Mouse (Mus musculus) forebrain, postnatal 0 days (tissue): ENCODE measurements at regions not wholly inside any gene's neighbourhood (a gene's known extent, or its start where the extent isn't known, plus 50 kb on each side); places are given as distances from the start of the nearest gene placed in this dataset.
A peak's percentile ranks its signal among the peaks of the same experiment; 100 is the strongest.

Source experiments
- ATAC-seq: fragments of 200-750 bp; cut with Nextera tagmentation; 2 replicates; pipeline ENCODE4 v1.8.0; 2017; ENCODE audit warnings: mild to moderate bottlenecking, moderate library complexity
- DNase-seq: peaks from one replicate; pipeline ENCODE4 v3.0.0-alpha.2; 2015
- H3K27ac ChIP-seq: fragments of 300-500 bp; sonication (generic); 2 replicates; pipeline ENCODE4 v1.5.1; 2014; ENCODE audit warnings: low read depth, mild to moderate bottlenecking, antibody characterized with exemption, low read length, moderate library complexity, mixed read lengths
- H3K27me3 ChIP-seq: fragments of 300-500 bp; sonication (generic); 2 replicates; pipeline ENCODE4 v1.6.1; 2014; ENCODE audit warnings: mild to moderate bottlenecking, low read length, mixed read lengths; ENCODE audit not compliant: insufficient read depth
- H3K36me3 ChIP-seq: fragments of 300-500 bp; sonication (generic); 2 replicates; pipeline ENCODE4 v1.6.1; 2014; ENCODE audit warnings: mild to moderate bottlenecking, moderate library complexity; ENCODE audit not compliant: insufficient read depth
- H3K4me1 ChIP-seq: fragments of 300-500 bp; sonication (generic); 2 replicates; pipeline ENCODE4 v1.6.1; 2014; ENCODE audit warnings: antibody characterized with exemption; ENCODE audit not compliant: insufficient read depth
- H3K4me2 ChIP-seq: fragments of 300-500 bp; sonication (generic); 2 replicates; pipeline ENCODE4 v1.6.1; 2014; ENCODE audit warnings: low read depth, mild to moderate bottlenecking, moderate library complexity
- H3K4me3 ChIP-seq: fragments of 300-500 bp; sonication (generic); 2 replicates; pipeline ENCODE4 v1.5.1; 2014; ENCODE audit warnings: low read depth, low read length, mixed read lengths
- H3K9ac ChIP-seq: fragments of 300-500 bp; sonication (generic); 2 replicates; pipeline ENCODE4 v1.6.1; 2014; ENCODE audit warnings: mild to moderate bottlenecking
- H3K9me3 ChIP-seq: fragments of 300-500 bp; sonication (generic); 2 replicates; pipeline ENCODE4 v1.6.1; 2016; ENCODE audit warnings: low read length
- CTCF ChIP-seq: sonication (generic); IDR thresholded peaks from 2 replicates; pipeline ENCODE4 v1.5.1; 2016; ENCODE audit warnings: antibody characterized with exemption, control low read depth, low read depth
- WGBS: fragments of 180-500 bp; shearing (Covaris S2); extraction: QIAGEN DNeasy Blood & Tissue Kit; methylation state at CpG from one replicate; pipeline ENCODE4 v1.1.7; 2014; 5-methylcytosine and 5-hydroxymethylcytosine counted together

GRCm38 (mm10) chr12:59487507-59487906, 268.0 kb upstream of the Fbxo33 start:
- Histone ChIP-seq H3K36me3 (no peaks in the 10 kb centered on the region), H3K4me2 (no peak overlapping the region), H3K9ac (no peak overlapping the region), H3K9me3 (no peaks in the 10 kb centered on the region), H3K27me3 (no peaks in the 10 kb centered on the region), H3K4me1 (no peaks in the 10 kb centered on the region), H3K27ac (no peak overlapping the region), H3K4me3 (no peak overlapping the region)
- ATAC-seq (no peak), DNase-seq (no peak)
- no peak for TF ChIP-seq CTCF
- WGBS: 94% methylated on average over 1 of the region's 1 CpGs

GRCm38 (mm10) chr12:59460997-59461961, 241.8 kb upstream of the Fbxo33 start:
- no peaks in the 10 kb centered on the region for H3K27me3 ChIP-seq
- no peak overlapping the region for H3K9ac ChIP-seq
- 31% methylated on average over 10 of the region's 10 CpGs for WGBS
- H3K27ac ChIP-seq: 0 out of 2 replicates have a peak overlapping the region, but pooled peaks have one; percentile 16
- peaks cover 5% of the 10 kb centered on the region; the same call in 1 of the 2 replicates for H3K4me1 ChIP-seq
- H3K36me3 ChIP-seq: no peaks in the 10 kb centered on the region
- no peak overlapping the region for H3K4me2 ChIP-seq
- H3K4me3 ChIP-seq: no peak overlapping the region
- no peaks in the 10 kb centered on the region for H3K9me3 ChIP-seq
- peak; percentile 81 for ATAC-seq
- TF ChIP-seq CTCF: peak; percentile 25; the same call in 1 of the 2 replicates
- DNase-seq: peak; percentile 79

GRCm38 (mm10) chr12:59456175-59456851, 236.8 kb upstream of the Fbxo33 start:
- no peaks in the 10 kb centered on the region for H3K9me3 ChIP-seq
- no peak for TF ChIP-seq CTCF
- peaks cover 2% of the 10 kb centered on the region; the same call in 1 of the 2 replicates for H3K4me1 ChIP-seq
- no peak overlapping the region for H3K27ac ChIP-seq
- H3K4me3 ChIP-seq: no peak overlapping the region
- WGBS: 18% methylated on average over 5 of the region's 5 CpGs
- no peak overlapping the region for H3K9ac ChIP-seq
- no peaks in the 10 kb centered on the region for H3K27me3 ChIP-seq
- no peak overlapping the region for H3K4me2 ChIP-seq
- ATAC-seq: peak; percentile 38; the same call in 1 of the 2 replicates
- DNase-seq: no peak
- H3K36me3 ChIP-seq: no peaks in the 10 kb centered on the region

- DNase-seq: no peak
- Histone ChIP-seq H3K4me2 (no peak overlapping the region), H3K4me1 (no peaks in the 10 kb centered on the region), H3K9ac (no peak overlapping the region), H3K4me3 (no peak overlapping the region), H3K27me3 (no peaks in the 10 kb centered on the region), H3K9me3 (no peaks in the 10 kb centered on the region), H3K27ac (0 out of 2 replicates have a peak overlapping the region, but pooled peaks have one; percentile 15), H3K36me3 (no peaks in the 10 kb centered on the region)
- peak; percentile 12; the same call in 1 of the 2 replicates for ATAC-seq
- no peak for TF ChIP-seq CTCF
- 77% methylated on average over 6 of the region's 6 CpGs for WGBS
These were observed 195.5 kb upstream of the Fbxo33 start for GRCm38 (mm10) chr12:59415051-59415450.

- H3K36me3 ChIP-seq: no peaks in the 10 kb centered on the region
- no peak for TF ChIP-seq CTCF
- H3K9ac ChIP-seq: no peak overlapping the region
- 30% methylated on average over 1 of the region's 1 CpGs for WGBS
- no peaks in the 10 kb centered on the region for H3K4me1 ChIP-seq
- no peak overlapping the region for H3K4me3 ChIP-seq
- H3K27me3 ChIP-seq: no peaks in the 10 kb centered on the region
- H3K4me2 ChIP-seq: no peak overlapping the region
- ATAC-seq (no peak), DNase-seq (no peak)
- no peaks in the 10 kb centered on the region for H3K9me3 ChIP-seq
- no peak overlapping the region for H3K27ac ChIP-seq
These were observed 192.0 kb upstream of the Fbxo33 start for GRCm38 (mm10) chr12:59411491-59411890.

GRCm38 (mm10) chr12:59391103-59391502, 171.6 kb upstream of the Fbxo33 start:
- H3K36me3 ChIP-seq: no peaks in the 10 kb centered on the region
- H3K4me2 ChIP-seq: no peak overlapping the region
- WGBS: 91% methylated on average over 3 of the region's 3 CpGs
- H3K9ac ChIP-seq: no peak overlapping the region
- no peak for ATAC-seq
- no peak overlapping the region for H3K4me3 ChIP-seq
- no peaks in the 10 kb centered on the region for H3K9me3 ChIP-seq
- no peak for DNase-seq
- TF ChIP-seq CTCF: no peak
- no peaks in the 10 kb centered on the region for H3K4me1 ChIP-seq
- H3K27me3 ChIP-seq: no peaks in the 10 kb centered on the region
- no peak overlapping the region for H3K27ac ChIP-seq

- H3K9me3 ChIP-seq: no peaks in the 10 kb centered on the region
- no peaks in the 10 kb centered on the region for H3K36me3 ChIP-seq
- H3K9ac ChIP-seq: no peak overlapping the region
- no peak overlapping the region for H3K4me3 ChIP-seq
- DNase-seq (peak; percentile 86), ATAC-seq (peak; percentile 59)
- no peak overlapping the region for H3K4me2 ChIP-seq
- 30% methylated on average over 3 of the region's 3 CpGs for WGBS
- no peaks in the 10 kb centered on the region for H3K4me1 ChIP-seq
- peak; percentile 72 for TF ChIP-seq CTCF
- H3K27ac ChIP-seq: no peak overlapping the region
- no peaks in the 10 kb centered on the region for H3K27me3 ChIP-seq
These were observed 163.3 kb upstream of the Fbxo33 start for GRCm38 (mm10) chr12:59382812-59383211.
